ENCODE assay signal across 8 mouse cellular contexts in the genomic region with DNA sequence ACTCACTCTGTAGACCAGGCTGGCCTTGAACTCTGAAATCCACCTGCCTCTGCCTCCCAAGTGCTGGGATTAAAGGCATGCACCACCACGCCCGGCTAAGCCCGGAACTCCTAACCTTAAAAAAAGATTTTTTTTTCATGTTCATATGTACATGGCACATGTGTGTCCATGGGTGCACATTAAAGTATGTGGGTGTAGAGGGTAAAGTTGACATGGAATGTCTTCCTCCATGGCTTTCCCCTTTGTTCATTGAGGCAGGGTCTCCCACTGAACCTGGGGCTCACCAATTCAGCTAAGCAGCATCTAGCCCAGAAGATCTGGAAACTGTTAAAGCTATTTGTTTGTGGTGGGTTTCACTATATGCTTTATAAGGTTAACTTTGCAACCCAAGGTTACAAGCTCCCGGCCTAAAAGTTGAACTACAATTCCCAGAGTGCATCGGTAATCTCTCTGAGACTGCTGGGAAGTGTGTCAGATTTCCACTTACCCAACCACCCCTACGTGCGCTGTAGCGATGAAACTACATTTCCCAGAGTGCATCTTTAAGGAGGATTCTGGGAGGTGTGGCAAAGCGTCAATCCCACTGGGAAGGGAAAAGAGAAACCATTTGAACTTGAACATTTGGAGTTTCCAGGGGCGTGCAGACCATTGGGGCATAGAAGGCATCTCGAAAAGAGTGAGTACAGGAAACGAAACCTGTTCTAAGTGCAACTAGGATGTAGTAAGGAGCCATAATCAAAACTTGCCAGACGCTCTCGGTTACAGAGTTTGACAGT. TPM values are rescaled to one million over a fixed set of nuclear protein-coding genes. Genes with fewer than 3 reads are reported as not detected.
DNase-seq lines count a peak whose midpoint lies in the region; ATAC-seq and TF ChIP-seq lines count a peak whose summit lies in the region.

TSS of gene Nudt13 (plus strand) at position 581 of the 776 bp plus-strand sequence.

- peak; percentile 99 for ATAC-seq in erythroid progenitor cell, adult 5-6 weeks (replicated peaks; ENCODE audit: low FRiP score, poor library complexity, severe bottlenecking)
- ATAC-seq in heart, embryonic 12.5 days (ENCODE audit: insufficient number of reproducible peaks, low FRiP score) = peak; percentile 90
- ATAC-seq in kidney, postnatal 0 days (replicated peaks; ENCODE audit: low FRiP score, low read depth) = peak; percentile 93
- peak; percentile 94 for ATAC-seq in liver, embryonic 11.5 days (replicated peaks; ENCODE audit: low FRiP score)
- peak; percentile 94 for ATAC-seq in stomach, embryonic 14.5 days (ENCODE audit: insufficient number of reproducible peaks, insufficient read depth, low FRiP score, low read depth)

- 22% methylated on average over 14 of the region's 14 CpGs for whole genome bisulfite sequencing in heart, embryonic 12.5 days
- 22% methylated on average over 14 of the region's 14 CpGs for WGBS in kidney, postnatal 0 days
- WGBS in liver, embryonic 11.5 days = 22% methylated on average over 14 of the region's 14 CpGs
- WGBS in stomach, embryonic 14.5 days = 23% methylated on average over 14 of the region's 14 CpGs

- H3K4me2 ChIP-seq in heart, embryonic 12.5 days = peak within 1 kb of the TSS; percentile 70
- peak within 1 kb of the TSS; percentile 65 for H3K4me2 ChIP-seq in kidney, postnatal 0 days (ENCODE audit: low read length)
- peak within 1 kb of the TSS; percentile 70 for H3K4me2 ChIP-seq in liver, embryonic 11.5 days
- peak within 1 kb of the TSS; percentile 64 for H3K4me2 ChIP-seq in stomach, embryonic 14.5 days (replicated peaks; ENCODE audit: low read depth, low read length)

- peak within 1 kb of the TSS; percentile 74 for H3K9ac ChIP-seq in heart, embryonic 12.5 days
- H3K9ac ChIP-seq in kidney, postnatal 0 days (ENCODE audit: low read depth, low read length) = peak within 1 kb of the TSS; percentile 52
- H3K9ac ChIP-seq in liver, embryonic 11.5 days (ENCODE audit: low read depth, low read length) = peak within 1 kb of the TSS; percentile 62; the same call in 1 of the 2 replicates
- peak within 1 kb of the TSS; percentile 0; the same call in 1 of the 2 replicates for H3K9ac ChIP-seq in stomach, embryonic 14.5 days (replicated peaks; ENCODE audit: low read depth, low read length)

- peak; percentile 89 for DNase-seq in CD4-positive helper T cell, adult 2 months (ENCODE audit: low read depth, low spot score)
- DNase-seq in brain, embryonic 18.5 days (ENCODE audit: low read depth, low spot score) = peak; percentile 88
- DNase-seq in kidney, postnatal 0 days (ENCODE audit: low spot score) = peak; percentile 99
- DNase-seq in liver, embryonic 11.5 days (ENCODE audit: low spot score) = peak; percentile 68
- peak; percentile 88 for DNase-seq in naive thymus-derived CD4-positive, alpha-beta T cell, adult 2 months (ENCODE audit: low read depth)

- H3K36me3 ChIP-seq in heart, embryonic 12.5 days = no peaks in the 10 kb centered on the region
- H3K36me3 ChIP-seq in kidney, postnatal 0 days (ENCODE audit: insufficient read depth, low read length) = no peaks in the 10 kb centered on the region
- no peaks in the 10 kb centered on the region; the same call in 1 of the 2 replicates for H3K36me3 ChIP-seq in liver, embryonic 11.5 days (ENCODE audit: control insufficient read depth, insufficient read depth, low read length)
- H3K36me3 ChIP-seq in stomach, embryonic 14.5 days (ENCODE audit: control insufficient read depth, insufficient read depth, low read length) = no peaks in the 10 kb centered on the region

- peak within 1 kb of the TSS; percentile 65 for H3K4me3 ChIP-seq in heart, embryonic 12.5 days
- peak within 1 kb of the TSS; percentile 52 for H3K4me3 ChIP-seq in kidney, postnatal 0 days (replicated peaks; ENCODE audit: low read depth, low read length)
- H3K4me3 ChIP-seq in liver, embryonic 11.5 days (ENCODE audit: low read depth, low read length) = peak within 1 kb of the TSS; percentile 60
- H3K4me3 ChIP-seq in stomach, embryonic 14.5 days (ENCODE audit: low read depth, low read length) = peak within 1 kb of the TSS; percentile 36

- H3K27me3 ChIP-seq in heart, embryonic 12.5 days (replicated peaks) = no peaks in the 10 kb centered on the region
- H3K27me3 ChIP-seq in kidney, postnatal 0 days (ENCODE audit: insufficient read depth, low read length) = no peaks in the 10 kb centered on the region
- no peaks in the 10 kb centered on the region for H3K27me3 ChIP-seq in liver, embryonic 11.5 days (replicated peaks; ENCODE audit: control insufficient read depth, insufficient read depth, low read length)
- no peaks in the 10 kb centered on the region for H3K27me3 ChIP-seq in stomach, embryonic 14.5 days (ENCODE audit: control insufficient read depth, insufficient read depth, low read length)

- no peak within 1 kb of the TSS for H3K27ac ChIP-seq in heart, embryonic 12.5 days (ENCODE audit: poor library complexity, severe bottlenecking)
- H3K27ac ChIP-seq in kidney, postnatal 0 days = no peak within 1 kb of the TSS
- H3K27ac ChIP-seq in liver, embryonic 11.5 days (ENCODE audit: low read depth, low read length) = no peak within 1 kb of the TSS
- H3K27ac ChIP-seq in stomach, embryonic 14.5 days (ENCODE audit: low read length) = no peak within 1 kb of the TSS

- TF ChIP-seq CTCF in kidney, postnatal 0 days (IDR thresholded peaks at IDR 0.05; ENCODE audit: low read depth) = no peak

- H3K9me3 ChIP-seq in heart, embryonic 12.5 days (replicated peaks) = no peaks in the 10 kb centered on the region
- H3K9me3 ChIP-seq in kidney, postnatal 0 days (replicated peaks; ENCODE audit: low read length) = no peaks in the 10 kb centered on the region
- H3K9me3 ChIP-seq in liver, embryonic 11.5 days (ENCODE audit: control insufficient read depth, low read length) = no peaks in the 10 kb centered on the region
- H3K9me3 ChIP-seq in stomach, embryonic 14.5 days (ENCODE audit: control insufficient read depth, low read depth, low read length) = no peaks in the 10 kb centered on the region

- peaks cover 5% of the 10 kb centered on the region; the same call in 1 of the 2 replicates for H3K4me1 ChIP-seq in heart, embryonic 12.5 days (replicated peaks)
- 0 out of 2 replicates have a peak, but pooled peaks cover 5% of the 10 kb centered on the region for H3K4me1 ChIP-seq in kidney, postnatal 0 days (replicated peaks; ENCODE audit: insufficient read depth, low read length)
- H3K4me1 ChIP-seq in liver, embryonic 11.5 days (replicated peaks; ENCODE audit: control insufficient read depth, insufficient read depth, low read length) = peaks cover 3% of the 10 kb centered on the region; the same call in 1 of the 2 replicates
- peaks cover 8% of the 10 kb centered on the region; the same call in 1 of the 2 replicates for H3K4me1 ChIP-seq in stomach, embryonic 14.5 days (ENCODE audit: control insufficient read depth, insufficient read depth, low read length)

RNA-seq across cellular contexts. Expression of gene Nudt13, which starts in this region (rescaled TPM):
- total RNA-seq in erythroid progenitor cell, adult 5-6 weeks (2015; ENCODE audit: low replicate concordance) = 1.8 and 5.0 TPM in 2 replicates
- 3.9 and 15.0 TPM in 2 replicates for total RNA-seq in erythroid progenitor cell, adult 5-6 weeks (2017; ENCODE audit: low replicate concordance)
- polyA plus RNA-seq in heart, embryonic 12.5 days (2016; fragmentation: Nextera tagmentation; extraction: Ambion mirVana) = 10.9 and 16.4 TPM in 2 replicates
- polyA plus RNA-seq in kidney, postnatal 0 days (2015; fragmentation: Nextera tagmentation; extraction: Ambion mirVana) = 10.9 and 14.1 TPM in 2 replicates
- 10.0 and 12.2 TPM in 2 replicates for polyA plus RNA-seq in liver, embryonic 11.5 days (2014; fragmentation: Nextera tagmentation; extraction: Ambion mirVana)
- polyA plus RNA-seq in stomach, embryonic 14.5 days (2014; fragmentation: Nextera tagmentation; extraction: Ambion mirVana) = 18.7 and 21.1 TPM in 2 replicates

Comparison
In these comparisons a context has a peak if more than half of its experiments do, and no peak if none do; other contexts are left out.
1. H3K9ac ChIP-seq: peak in every context shown above with its lines; median percentile 74 in heart, embryonic 12.5 days; 62 in liver, embryonic 11.5 days; 52 in kidney, postnatal 0 days; 0 in stomach, embryonic 14.5 days.